Mouse (Mus musculus): Measurements from ENCODE around the gene Plxnd1. TPM values are rescaled to one million over a fixed set of nuclear protein-coding genes. Genes with fewer than 3 reads are reported as not detected.

Gene Plxnd1
- polyA plus RNA-seq, 1 experiment = 54.2 TPM

- TF ChIP-seq CTCF (conservative IDR thresholded peaks at IDR 0.05; ENCODE audit: insufficient read depth, insufficient read length, low read depth, low read length) = no peak
- TF ChIP-seq POLR2A (IDR thresholded peaks at IDR 0.05; ENCODE audit: low read depth, low read length) = no peak
- no peak for DNase-seq
- H3K36me3 ChIP-seq (ENCODE audit: control insufficient read depth, insufficient read depth, low read length) = no peaks in the 10 kb centered on the region
- no peak overlapping the region for H3K27ac ChIP-seq (ENCODE audit: insufficient read depth, low read depth, low read length)
- H3K4me3 ChIP-seq (ENCODE audit: insufficient read depth, low read depth, low read length) = no peak overlapping the region
- 51% methylated on average over 15 of the region's 15 CpGs for WGBS
- no peaks in the 10 kb centered on the region for H3K27me3 ChIP-seq (replicated peaks; ENCODE audit: control insufficient read depth, insufficient read depth, low read length)
- peaks cover 4% of the 10 kb centered on the region; the same call in 1 of the 2 replicates for H3K4me1 ChIP-seq (ENCODE audit: control insufficient read depth, insufficient read depth, low read length)
These were observed 21.5 kb downstream of the Plxnd1 start for GRCm38 (mm10) chr6:115973139-115973875.

- Histone ChIP-seq H3K27me3 (replicated peaks; ENCODE audit: control insufficient read depth, insufficient read depth, low read length) (no peaks in the 10 kb centered on the region), H3K4me3 (ENCODE audit: insufficient read depth, low read depth, low read length) (no peak overlapping the region), H3K27ac (ENCODE audit: insufficient read depth, low read depth, low read length) (no peak overlapping the region), H3K4me1 (ENCODE audit: control insufficient read depth, insufficient read depth, low read length) (peaks cover 4% of the 10 kb centered on the region; the same call in 1 of the 2 replicates), H3K36me3 (ENCODE audit: control insufficient read depth, insufficient read depth, low read length) (no peaks in the 10 kb centered on the region)
- DNase-seq = no peak
- no peak for TF ChIP-seq CTCF (conservative IDR thresholded peaks at IDR 0.05; ENCODE audit: insufficient read depth, insufficient read length, low read depth, low read length)
- WGBS = 78% methylated on average over 7 of the region's 7 CpGs
These were observed 22.6 kb downstream of the Plxnd1 start for GRCm38 (mm10) chr6:115972083-115972764.

GRCm38 (mm10) chr6:115971273-115972060, 23.3 kb downstream of the Plxnd1 start:
- H3K4me1 ChIP-seq (ENCODE audit: control insufficient read depth, insufficient read depth, low read length) = peaks cover 4% of the 10 kb centered on the region; the same call in 1 of the 2 replicates
- H3K4me3 ChIP-seq (ENCODE audit: insufficient read depth, low read depth, low read length) = no peak overlapping the region
- no peaks in the 10 kb centered on the region for H3K27me3 ChIP-seq (replicated peaks; ENCODE audit: control insufficient read depth, insufficient read depth, low read length)
- H3K36me3 ChIP-seq (ENCODE audit: control insufficient read depth, insufficient read depth, low read length) = no peaks in the 10 kb centered on the region
- 46% methylated on average over 13 of the region's 13 CpGs for WGBS
- no peak for TF ChIP-seq POLR2A (IDR thresholded peaks at IDR 0.05; ENCODE audit: low read depth, low read length)
- DNase-seq = peak; percentile 78
- 0 out of 2 replicates have a peak overlapping the region, but pooled peaks have one; percentile 7 for H3K27ac ChIP-seq (ENCODE audit: insufficient read depth, low read depth, low read length)

GRCm38 (mm10) chr6:115969952-115970351, 24.9 kb downstream of the Plxnd1 start:
- no peak for DNase-seq
- Histone ChIP-seq H3K4me1 (ENCODE audit: control insufficient read depth, insufficient read depth, low read length) (peaks cover 4% of the 10 kb centered on the region; the same call in 1 of the 2 replicates), H3K27me3 (replicated peaks; ENCODE audit: control insufficient read depth, insufficient read depth, low read length) (no peaks in the 10 kb centered on the region), H3K36me3 (ENCODE audit: control insufficient read depth, insufficient read depth, low read length) (no peaks in the 10 kb centered on the region), H3K4me3 (ENCODE audit: insufficient read depth, low read depth, low read length) (no peak overlapping the region), H3K27ac (ENCODE audit: insufficient read depth, low read depth, low read length) (no peak overlapping the region)
- TF ChIP-seq CTCF (conservative IDR thresholded peaks at IDR 0.05; ENCODE audit: insufficient read depth, insufficient read length, low read depth, low read length) (no peak), POLR2A (IDR thresholded peaks at IDR 0.05; ENCODE audit: low read depth, low read length) (no peak)
- WGBS = 67% methylated on average over 6 of the region's 6 CpGs

- Histone ChIP-seq H3K27ac (ENCODE audit: insufficient read depth, low read depth, low read length) (no peak overlapping the region), H3K27me3 (replicated peaks; ENCODE audit: control insufficient read depth, insufficient read depth, low read length) (no peaks in the 10 kb centered on the region), H3K36me3 (ENCODE audit: control insufficient read depth, insufficient read depth, low read length) (no peaks in the 10 kb centered on the region), H3K4me3 (ENCODE audit: insufficient read depth, low read depth, low read length) (no peak overlapping the region), H3K4me1 (ENCODE audit: control insufficient read depth, insufficient read depth, low read length) (peaks cover 4% of the 10 kb centered on the region; the same call in 1 of the 2 replicates)
- WGBS = 78% methylated on average over 9 of the region's 9 CpGs
- DNase-seq = no peak
- TF ChIP-seq POLR2A (IDR thresholded peaks at IDR 0.05; ENCODE audit: low read depth, low read length) (no peak), CTCF (conservative IDR thresholded peaks at IDR 0.05; ENCODE audit: insufficient read depth, insufficient read length, low read depth, low read length) (no peak)
These were observed 25.7 kb downstream of the Plxnd1 start for GRCm38 (mm10) chr6:115969103-115969502.

- Histone ChIP-seq H3K27me3 (replicated peaks; ENCODE audit: control insufficient read depth, insufficient read depth, low read length) (no peaks in the 10 kb centered on the region), H3K4me1 (ENCODE audit: control insufficient read depth, insufficient read depth, low read length) (peaks cover 4% of the 10 kb centered on the region; the same call in 1 of the 2 replicates), H3K27ac (ENCODE audit: insufficient read depth, low read depth, low read length) (no peak overlapping the region), H3K4me3 (ENCODE audit: insufficient read depth, low read depth, low read length) (no peak overlapping the region), H3K36me3 (ENCODE audit: control insufficient read depth, insufficient read depth, low read length) (no peaks in the 10 kb centered on the region)
- TF ChIP-seq POLR2A (IDR thresholded peaks at IDR 0.05; ENCODE audit: low read depth, low read length) (no peak), CTCF (conservative IDR thresholded peaks at IDR 0.05; ENCODE audit: insufficient read depth, insufficient read length, low read depth, low read length) (no peak)
- 77% methylated on average over 6 of the region's 6 CpGs for WGBS
- no peak for DNase-seq
These were observed 26.1 kb downstream of the Plxnd1 start for GRCm38 (mm10) chr6:115968700-115969099.

- Histone ChIP-seq H3K27ac (ENCODE audit: insufficient read depth, low read depth, low read length) (no peak overlapping the region), H3K4me3 (ENCODE audit: insufficient read depth, low read depth, low read length) (no peak overlapping the region), H3K27me3 (replicated peaks; ENCODE audit: control insufficient read depth, insufficient read depth, low read length) (no peaks in the 10 kb centered on the region), H3K4me1 (ENCODE audit: control insufficient read depth, insufficient read depth, low read length) (peaks cover 4% of the 10 kb centered on the region), H3K36me3 (ENCODE audit: control insufficient read depth, insufficient read depth, low read length) (no peaks in the 10 kb centered on the region)
- no peak for DNase-seq
- WGBS = 66% methylated on average over 5 of the region's 5 CpGs
- TF ChIP-seq POLR2A (IDR thresholded peaks at IDR 0.05; ENCODE audit: low read depth, low read length) (no peak), CTCF (conservative IDR thresholded peaks at IDR 0.05; ENCODE audit: insufficient read depth, insufficient read length, low read depth, low read length) (no peak)
These were observed 26.7 kb downstream of the Plxnd1 start for GRCm38 (mm10) chr6:115968086-115968485.
